Mouse (Mus musculus) thymus, adult 2 months (tissue): ENCODE results near the gene 4933402N03Rik. TPM values are rescaled to one million over a fixed set of nuclear protein-coding genes. Genes with fewer than 3 reads are reported as not detected.

ENCODE experiments used
- DNase-seq: peaks from one replicate; pipeline ENCODE4 v3.0.0; 2021
- H3K27ac ChIP-seq: fragments of 200-500 bp; 2 replicates; pipeline ENCODE4 v1.5.1; 2012; ENCODE audit warnings: low read length, control low read depth; ENCODE audit not compliant: control insufficient read depth, insufficient read depth
- H3K27me3 ChIP-seq: fragments of 200-500 bp; 2 replicates; pipeline ENCODE4 v1.6.1; 2012; ENCODE audit warnings: mild to moderate bottlenecking, low read length, moderate library complexity, mixed read lengths; ENCODE audit not compliant: control insufficient read depth, insufficient read depth
- H3K36me3 ChIP-seq: fragments of 200-500 bp; 2 replicates; pipeline ENCODE4 v1.6.1; 2012; ENCODE audit warnings: mild to moderate bottlenecking, low read length, moderate library complexity; ENCODE audit not compliant: control insufficient read depth, insufficient read depth
- H3K4me1 ChIP-seq: fragments of 200-500 bp; replicated peaks from 2 replicates; pipeline ENCODE4 v1.6.1; 2012; ENCODE audit warnings: low read length; ENCODE audit not compliant: control insufficient read depth, insufficient read depth
- H3K4me3 ChIP-seq: fragments of 200-500 bp; 2 replicates; pipeline ENCODE4 v1.5.1; 2012; ENCODE audit warnings: mild to moderate bottlenecking, low read length, control low read depth, moderate library complexity; ENCODE audit not compliant: control insufficient read depth, insufficient read depth
- CTCF ChIP-seq: fragments of 200-500 bp; IDR thresholded peaks from 2 replicates; pipeline ENCODE4 v1.5.1; 2012; ENCODE audit warnings: mild to moderate bottlenecking, control low read depth, low read length, moderate library complexity, borderline replicate concordance; ENCODE audit not compliant: control insufficient read depth, poor library complexity, insufficient read depth; ENCODE audit errors: extremely low read depth
- POLR2A ChIP-seq: fragments of 200-500 bp; IDR thresholded peaks from 2 replicates; pipeline ENCODE4 v1.6.1; 2012; ENCODE audit warnings: mild to moderate bottlenecking, low read length, control low read depth, moderate library complexity; ENCODE audit not compliant: control insufficient read depth, poor library complexity, insufficient read depth; ENCODE audit errors: extremely low read depth
- WGBS: fragments of 180-500 bp; shearing (Covaris S2); methylation state at CpG from one replicate; pipeline ENCODE4 v1.1.7; 2018; 5-methylcytosine and 5-hydroxymethylcytosine counted together
- polyA plus RNA-seq: library from polyadenylated mRNA; depleted of rRNA; stranded (reverse); fragments of >200 nt; gene quantifications from 2 replicates; pipeline ENCODE4 v1.2.3, GENCODE M21; 2012; rRNA removed

The 4933402N03Rik gene
- polyA plus RNA-seq, 1 experiment = not detected

DNA sequence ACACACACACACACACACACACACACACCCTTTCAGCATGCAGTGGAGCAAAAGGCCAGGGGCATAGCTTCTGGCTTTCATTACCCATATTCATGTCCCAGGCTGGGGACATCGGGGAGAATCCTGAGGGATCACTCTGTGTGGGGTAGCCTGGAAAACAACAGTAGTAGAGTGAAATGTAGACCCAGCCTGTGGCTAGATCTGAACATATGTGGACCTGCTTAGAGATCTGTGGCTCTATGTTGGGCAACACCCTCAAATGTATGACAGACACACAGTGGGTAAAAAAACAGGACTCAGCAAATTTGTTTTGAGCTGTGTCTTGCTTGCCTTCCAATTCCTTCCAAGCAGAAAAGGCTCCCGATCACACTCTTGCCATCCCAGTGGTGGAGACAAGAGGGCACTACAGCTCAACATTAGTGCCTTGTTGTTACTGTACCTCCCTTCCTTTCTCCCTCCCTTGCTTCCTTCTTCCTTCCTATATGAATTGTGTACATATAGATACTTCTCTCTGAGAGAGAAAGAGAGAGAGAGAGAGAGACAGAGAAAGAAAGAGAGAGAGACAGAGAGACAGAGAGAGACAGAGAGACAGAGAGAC is 23.8 kb downstream of the 4933402N03Rik start:
- no peak for DNase-seq
- H3K4me1 ChIP-seq = no peaks in the 10 kb centered on the region
- no peaks in the 10 kb centered on the region for H3K36me3 ChIP-seq
- H3K27me3 ChIP-seq = no peaks in the 10 kb centered on the region
- no peak for TF ChIP-seq POLR2A
- TF ChIP-seq CTCF = no peak
- WGBS = 92% methylated on average over 2 of the region's 2 CpGs
- no peak overlapping the region for H3K27ac ChIP-seq
- H3K4me3 ChIP-seq = no peak overlapping the region

DNA sequence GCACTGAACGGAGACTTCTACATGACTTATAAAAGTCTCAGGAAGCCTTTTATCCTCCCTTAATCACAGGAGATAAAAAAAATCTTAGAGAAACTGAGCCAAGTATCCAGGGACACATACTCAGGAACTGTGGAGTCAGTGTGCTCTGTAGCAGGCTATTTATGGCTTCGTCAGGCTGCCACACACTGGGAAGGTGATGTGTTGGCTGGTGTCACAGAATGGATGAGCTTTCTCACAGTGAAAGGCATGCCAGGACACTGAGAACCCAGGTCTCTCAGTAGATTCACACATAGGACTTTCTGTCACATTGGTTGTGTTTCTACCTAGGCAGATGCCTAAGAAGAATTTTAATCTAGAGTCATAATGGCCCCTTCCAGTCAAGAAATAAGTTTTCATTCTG is 31.7 kb downstream of the 4933402N03Rik start:
- no peak for TF ChIP-seq CTCF
- no peak for TF ChIP-seq POLR2A
- Histone ChIP-seq H3K27me3 (no peaks in the 10 kb centered on the region), H3K4me3 (no peak overlapping the region), H3K27ac (no peak overlapping the region), H3K4me1 (no peaks in the 10 kb centered on the region), H3K36me3 (no peaks in the 10 kb centered on the region)
- WGBS = 89% methylated on average over 2 of the region's 2 CpGs
- no peak for DNase-seq

DNA sequence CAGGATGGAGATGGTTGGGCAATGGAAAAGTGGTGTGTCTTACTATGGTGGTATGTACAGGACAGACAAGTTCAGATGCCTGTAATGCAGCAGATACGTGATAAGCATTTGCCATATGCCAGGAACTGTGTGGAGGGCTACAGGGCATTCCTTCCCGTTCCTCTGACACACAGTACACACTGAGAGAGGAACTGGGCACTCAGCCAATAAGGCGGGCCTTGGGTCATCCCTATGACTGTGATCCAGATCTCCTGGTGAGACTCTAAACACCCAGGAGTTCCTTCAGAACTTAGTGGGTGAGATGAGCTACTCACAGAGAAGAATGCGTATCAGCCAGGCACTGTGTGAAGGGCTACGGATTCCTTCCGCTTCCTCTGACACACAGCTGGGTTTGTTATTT is 32.4 kb downstream of the 4933402N03Rik start:
- no peak overlapping the region for H3K4me3 ChIP-seq
- H3K27ac ChIP-seq = no peak overlapping the region
- H3K36me3 ChIP-seq = no peaks in the 10 kb centered on the region
- TF ChIP-seq POLR2A = no peak
- TF ChIP-seq CTCF = no peak
- WGBS = 74% methylated on average over 6 of the region's 6 CpGs
- no peaks in the 10 kb centered on the region for H3K27me3 ChIP-seq
- DNase-seq = no peak
- H3K4me1 ChIP-seq = no peaks in the 10 kb centered on the region

DNA sequence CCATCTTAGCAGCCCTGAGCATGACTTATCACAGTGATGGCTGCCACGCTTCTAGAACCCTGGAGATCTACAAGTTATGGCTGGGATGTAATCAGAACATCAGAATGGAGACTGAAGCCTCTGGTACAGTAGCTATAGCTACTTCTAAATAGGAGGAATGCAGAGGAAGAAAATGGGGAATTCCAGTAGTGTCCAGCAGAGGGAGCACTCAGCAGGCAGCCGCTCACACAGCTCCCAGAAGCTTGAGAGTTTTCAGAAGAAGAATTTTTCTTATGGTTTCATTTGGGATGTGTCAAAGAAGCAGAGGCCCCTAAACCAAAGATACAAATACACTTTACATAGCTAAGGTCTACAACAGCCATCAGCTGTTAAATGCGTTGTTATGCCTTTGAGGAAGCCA is 33.6 kb downstream of the 4933402N03Rik start:
- TF ChIP-seq POLR2A = no peak
- no peak for TF ChIP-seq CTCF
- H3K27me3 ChIP-seq = no peaks in the 10 kb centered on the region
- 27% methylated on average over 3 of the region's 3 CpGs for WGBS
- H3K27ac ChIP-seq = no peak overlapping the region
- no peaks in the 10 kb centered on the region for H3K4me1 ChIP-seq
- no peaks in the 10 kb centered on the region for H3K36me3 ChIP-seq
- peak; percentile 58 for DNase-seq
- H3K4me3 ChIP-seq = no peak overlapping the region

Other genes with a start within 250 kb of the 4933402N03Rik start
- 35.8 TPM in 2 replicates for gene Htra1, start 210.2 kb downstream of the 4933402N03Rik start, polyA plus RNA-seq
- gene Dmbt1, start 114.3 kb downstream of the 4933402N03Rik start, polyA plus RNA-seq = 0.64 and 0.94 TPM in 2 replicates
- 0.26 TPM in 2 replicates for gene 5430419D17Rik, start 28.1 kb upstream of the 4933402N03Rik start, polyA plus RNA-seq
- gene Cuzd1, start 176.0 kb upstream of the 4933402N03Rik start, polyA plus RNA-seq = 0.09 and 0.20 TPM in 2 replicates
- 0.38 TPM in 1 of 2 replicates, not detected in the other for gene Fam24b, start 183.2 kb upstream of the 4933402N03Rik start, polyA plus RNA-seq
- gene Fam24a, start 187.6 kb upstream of the 4933402N03Rik start, polyA plus RNA-seq = not detected in 2 replicates
- gene 2310057M21Rik, start 216.4 kb upstream of the 4933402N03Rik start, polyA plus RNA-seq = 9.9 and 14.5 TPM in 2 replicates
- 42.0 and 44.1 TPM in 2 replicates for gene Pstk, start 224.8 kb upstream of the 4933402N03Rik start, polyA plus RNA-seq